Mouse (Mus musculus) hindbrain, embryonic 10.5 days (tissue): ENCODE data around the gene 4933427I04Rik. TPM values are rescaled to one million over a fixed set of nuclear protein-coding genes. Genes with fewer than 3 reads are reported as not detected.

Experiments used
- DNase-seq: peaks from one replicate; pipeline ENCODE4 v3.0.0-alpha.2; 2017; ENCODE audit warnings: low spot score
- H3K27ac ChIP-seq: fragments of 300-500 bp; sonication (generic); 2 replicates; pipeline ENCODE4 v1.5.1; 2016; ENCODE audit warnings: mild to moderate bottlenecking, moderate library complexity
- H3K27me3 ChIP-seq: fragments of 300-500 bp; sonication (generic); 2 replicates; pipeline ENCODE4 v1.6.1; 2016; ENCODE audit warnings: mild to moderate bottlenecking; ENCODE audit not compliant: poor library complexity, insufficient read depth, severe bottlenecking
- H3K36me3 ChIP-seq: fragments of 300-500 bp; sonication (generic); 2 replicates; pipeline ENCODE4 v1.6.1; 2016; ENCODE audit warnings: mild to moderate bottlenecking, moderate library complexity
- H3K4me1 ChIP-seq: fragments of 300-500 bp; sonication (generic); replicated peaks from 2 replicates; pipeline ENCODE4 v1.6.1; 2016; ENCODE audit warnings: mild to moderate bottlenecking
- H3K4me3 ChIP-seq: fragments of 300-500 bp; sonication (generic); 2 replicates; pipeline ENCODE4 v1.5.1; 2016; ENCODE audit warnings: mild to moderate bottlenecking, moderate library complexity
- H3K9me3 ChIP-seq: fragments of 300-500 bp; sonication (generic); 2 replicates; pipeline ENCODE4 v1.6.1; 2016; ENCODE audit warnings: mild to moderate bottlenecking, moderate library complexity
- WGBS: fragments of 180-500 bp; shearing (Covaris S2); methylation state at CpG from one replicate; pipeline ENCODE4 v1.1.7; 2016; 5-methylcytosine and 5-hydroxymethylcytosine counted together
- polyA plus RNA-seq: library from polyadenylated mRNA; unstranded; fragments of >200 nt; fragmentation: Nextera tagmentation; extraction: Ambion mirVana; gene quantifications from 2 replicates; pipeline ENCODE4 v1.2.1, GENCODE M21; 2016

Gene 4933427I04Rik
- polyA plus RNA-seq, 1 experiment from 2014 or later, result 0.16 TPM

DNA sequence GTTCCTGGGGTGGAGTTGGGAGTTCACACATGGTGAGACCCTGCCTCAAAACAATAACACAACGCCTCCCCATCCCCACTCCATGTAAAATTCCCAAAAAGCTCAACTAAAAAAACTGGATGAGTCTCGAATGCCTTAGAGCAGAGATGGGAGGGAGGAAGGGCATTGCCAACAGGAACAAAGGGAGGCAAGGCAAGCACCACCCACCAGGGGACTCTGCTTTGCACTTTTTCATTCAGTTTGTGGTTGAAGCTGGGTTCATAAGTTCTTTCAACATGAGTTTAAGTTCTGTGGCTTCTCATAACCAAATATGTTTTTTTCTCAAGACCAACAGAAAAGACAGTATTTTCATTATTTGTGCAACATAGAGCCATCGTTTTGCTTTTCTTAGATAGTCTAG, 44.0 kb downstream of the 4933427I04Rik start:
- Histone ChIP-seq H3K4me1 (peaks cover 23% of the 10 kb centered on the region), H3K4me3 (no peak overlapping the region), H3K36me3 (peaks cover 5% of the 10 kb centered on the region; the same call in 1 of the 2 replicates), H3K9me3 (no peaks in the 10 kb centered on the region), H3K27ac (no peak overlapping the region), H3K27me3 (no peaks in the 10 kb centered on the region)
- WGBS, result 75% methylated on average over 3 of the region's 3 CpGs
- no peak for DNase-seq

DNA sequence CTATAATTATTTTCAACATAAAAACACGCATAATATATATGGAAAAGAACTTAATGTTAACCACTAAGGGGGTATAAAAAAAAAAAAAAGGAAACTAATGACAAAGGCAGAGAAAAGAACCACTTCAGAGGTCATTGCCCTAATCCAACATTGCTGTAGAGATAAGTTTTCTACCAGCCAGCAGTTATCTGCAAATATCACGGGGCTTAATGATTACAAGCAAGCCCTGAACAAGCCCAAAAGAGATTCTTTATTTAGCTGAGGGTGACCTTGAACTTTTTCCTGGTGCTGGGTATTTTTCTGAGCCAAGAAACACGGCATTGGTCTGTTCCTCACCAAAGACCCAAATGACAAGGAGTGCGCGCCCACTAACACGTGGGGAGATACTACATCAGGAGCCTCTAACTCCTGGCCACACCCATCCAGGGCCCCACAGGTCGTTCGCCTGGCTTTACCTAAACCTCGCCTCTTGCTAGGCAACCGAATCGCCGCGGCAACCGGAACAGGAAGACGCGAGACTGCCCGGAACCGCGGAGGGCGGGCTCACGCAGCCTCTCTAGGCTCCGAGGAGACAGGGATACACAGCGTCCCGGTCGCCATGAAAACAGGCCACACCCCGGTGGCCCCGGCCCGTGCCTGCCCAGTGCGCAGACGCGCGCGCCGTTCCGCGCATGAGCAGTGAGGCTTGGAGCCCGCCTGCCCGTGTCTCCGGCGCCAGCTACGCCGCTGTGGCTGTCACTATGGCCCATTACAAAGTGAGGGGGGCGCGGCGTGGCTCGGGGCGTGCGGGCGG, 45.0 kb downstream of the 4933427I04Rik start, which contains the start of gene Mycbp:
TSS of gene Mycbp (plus strand) at position 500 of the 793 bp plus-strand sequence.
- WGBS, result under 1% methylated on average over 49 of the region's 49 CpGs
- peak; percentile 99 for DNase-seq

DNA sequence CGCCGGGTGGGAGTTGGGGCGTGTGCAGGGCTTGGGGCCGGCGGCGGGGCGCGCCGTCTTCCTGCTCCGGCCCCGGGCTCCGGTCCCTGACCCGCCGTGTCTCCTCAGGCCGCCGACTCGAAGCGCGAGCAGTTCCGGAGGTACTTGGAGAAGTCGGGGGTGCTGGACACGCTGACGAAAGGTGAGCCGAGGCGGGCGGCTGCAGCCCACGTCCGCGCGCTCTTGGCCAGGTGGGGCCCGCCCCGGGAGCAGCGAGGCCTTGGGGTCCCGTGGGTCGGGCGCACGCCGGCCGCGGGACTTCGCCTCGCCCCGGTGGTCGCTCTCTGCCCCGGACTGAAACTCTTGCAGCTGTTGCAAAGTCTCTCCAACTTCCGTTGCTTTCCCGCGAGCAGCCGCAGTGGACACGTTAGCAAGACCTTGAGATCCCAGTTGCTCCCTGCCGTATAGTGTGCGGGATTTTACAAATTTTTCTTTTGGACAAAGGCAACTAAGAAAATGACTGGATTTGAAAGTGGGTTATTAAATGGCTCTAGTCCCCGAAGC, 45.7 kb downstream of the 4933427I04Rik start:
- Histone ChIP-seq H3K36me3 (peaks cover 23% of the 10 kb centered on the region), H3K27me3 (no peaks in the 10 kb centered on the region), H3K9me3 (no peaks in the 10 kb centered on the region), H3K4me1 (peaks cover 23% of the 10 kb centered on the region), H3K27ac (peak overlapping the region; percentile 90), H3K4me3 (peak overlapping the region; percentile 91)
- under 1% methylated on average over 53 of the region's 53 CpGs for WGBS
- DNase-seq, result no peak

More for the DNA sequence above, 45.0 kb downstream of the 4933427I04Rik start, which contains the start of gene Mycbp:
- Histone ChIP-seq H3K4me1 (peaks cover 23% of the 10 kb centered on the region), H3K27me3 (no peaks in the 10 kb centered on the region), H3K4me3 (peak within 1 kb of the TSS; percentile 91), H3K9me3 (no peaks in the 10 kb centered on the region), H3K36me3 (peaks cover 16% of the 10 kb centered on the region), H3K27ac (peak within 1 kb of the TSS; percentile 90)

DNA sequence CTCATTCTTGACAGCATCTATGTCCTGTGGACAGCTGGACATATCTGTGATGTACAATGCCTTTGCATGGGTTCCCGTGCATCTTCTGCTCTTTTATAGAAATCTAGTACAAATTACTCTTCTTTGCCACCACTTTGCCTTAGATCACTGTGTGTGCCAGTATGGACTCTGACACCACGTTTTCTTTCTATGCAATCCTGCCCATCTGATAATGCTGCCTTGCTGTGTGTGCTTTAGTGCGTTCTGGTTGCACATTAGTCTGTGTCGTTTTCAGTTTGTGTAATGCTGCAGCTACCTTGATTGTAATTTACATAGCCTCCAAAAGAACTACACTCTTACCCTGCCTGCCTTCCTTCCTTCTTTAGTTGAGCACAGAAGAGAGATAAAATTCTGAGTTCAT, 52.0 kb downstream of the 4933427I04Rik start:
- Histone ChIP-seq H3K9me3 (no peaks in the 10 kb centered on the region), H3K27ac (no peak overlapping the region), H3K4me3 (no peak overlapping the region), H3K27me3 (no peaks in the 10 kb centered on the region), H3K4me1 (peaks cover 10% of the 10 kb centered on the region), H3K36me3 (peaks cover 61% of the 10 kb centered on the region)
- WGBS, result 90% methylated on average over 4 of the region's 4 CpGs
- no peak for DNase-seq

DNA sequence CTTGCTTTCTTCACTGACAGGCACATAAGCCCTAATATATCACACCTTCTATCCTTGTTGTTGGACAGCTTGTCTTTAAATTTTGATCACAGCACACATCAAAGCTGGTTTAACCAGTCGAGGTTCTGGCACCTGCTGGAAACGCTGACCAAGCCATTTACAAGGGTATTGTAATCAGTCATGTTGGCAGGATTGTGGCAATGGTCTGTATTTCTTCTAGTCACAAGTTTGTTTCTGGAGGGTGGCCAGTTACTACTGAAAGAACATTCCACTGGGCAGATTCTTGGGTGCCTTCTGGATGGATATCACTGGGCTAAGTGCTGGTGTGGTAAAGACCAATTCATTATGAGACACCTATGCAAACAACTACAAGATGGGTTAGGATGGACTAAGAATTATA, 53.0 kb downstream of the 4933427I04Rik start:
- WGBS, result 81% methylated on average over 2 of the region's 2 CpGs
- Histone ChIP-seq H3K9me3 (no peaks in the 10 kb centered on the region), H3K4me1 (peaks cover 11% of the 10 kb centered on the region), H3K36me3 (peaks cover 61% of the 10 kb centered on the region), H3K27ac (no peak overlapping the region), H3K27me3 (no peaks in the 10 kb centered on the region), H3K4me3 (no peak overlapping the region)
- no peak for DNase-seq

Other genes starting within 250 kb of the 4933427I04Rik start
- 36.5 and 42.3 TPM in 2 replicates for gene Macf1, start 175.3 kb upstream of the 4933427I04Rik start, polyA plus RNA-seq
- 349 and 378 TPM in 2 replicates for gene Ndufs5, start 141.5 kb upstream of the 4933427I04Rik start, polyA plus RNA-seq
- gene Akirin1, start 109.3 kb upstream of the 4933427I04Rik start, polyA plus RNA-seq, result 66.7 and 78.6 TPM in 2 replicates
- 0.25 and 0.38 TPM in 2 replicates for gene Rhbdl2, start 71.8 kb upstream of the 4933427I04Rik start, polyA plus RNA-seq
- 56.1 and 72.2 TPM in 2 replicates for gene Mycbp, start 45.2 kb downstream of the 4933427I04Rik start, polyA plus RNA-seq
- gene Rragc, start 57.8 kb downstream of the 4933427I04Rik start, polyA plus RNA-seq, result 40.6 and 47.1 TPM in 2 replicates
- gene 4930535I16Rik, start 58.3 kb downstream of the 4933427I04Rik start, polyA plus RNA-seq, result not detected in 2 replicates